Mouse (Mus musculus) adrenal gland, postnatal 10 days (tissue): ENCODE measurements around the gene Psat1. TPM values are rescaled to one million over a fixed set of nuclear protein-coding genes. Genes with fewer than 3 reads are reported as not detected.
A peak's percentile ranks its signal among the peaks of the same experiment; 100 is the strongest.

Source experiments
- DNase-seq: peaks from one replicate; pipeline ENCODE4 v3.0.0; 2021; ENCODE audit warnings: mixed read lengths
- long read RNA-seq, 2 experiments: library from polyadenylated mRNA; stranded (forward); transcript quantifications; one replicate each; pipeline ENCODE4 v2.0.0; 2021
- total RNA-seq, 2 experiments: library from RNA; stranded (reverse); gene quantifications; 2 replicates each; pipeline ENCODE4 v1.2.3; 2021

Psat1 gene
- 100 to 1,000 TPM in 1 of 2 experiments, 10 to 100 TPM in 1; 60.7 to 140 TPM for total RNA-seq
- long read RNA-seq, experiment 1, transcript Psat1-201 (9 exons, 2,617 nt): major isoform, 252 of 277 reads
- long read RNA-seq, experiment 1, partial matches to known transcripts: 16 of 277 reads
- long read RNA-seq, experiment 1, other reads (novel, unspliced or antisense): 6 of 277 reads
- long read RNA-seq, experiment 2, transcript Psat1-201 (9 exons, 2,617 nt): major isoform, 46 of 50 reads
- long read RNA-seq, experiment 2, partial matches to known transcripts: 3 of 50 reads
- long read RNA-seq, experiment 2, other reads (novel, unspliced or antisense): 1 of 50 reads

- DNase-seq: no peak
These were observed at the start of gene Psat1 for GRCm38 (mm10) chr19:15947237-15947636. Gene Psat1, minus strand, starts transcription at chr19:15947337.

- DNase-seq: no peak
These were observed 43.0 kb upstream of the Psat1 start for GRCm38 (mm10) chr19:15990102-15990501.

- no peak for DNase-seq
These were observed 38.1 kb upstream of the Psat1 start for GRCm38 (mm10) chr19:15985172-15985713.

- DNase-seq: peak; percentile 95
These were observed 37.5 kb upstream of the Psat1 start, which contains the start of gene Cep78 for GRCm38 (mm10) chr19:15984449-15985171. Gene Cep78, minus strand, starts transcription at chr19:15984989.

- no peak for DNase-seq
These were observed 36.7 kb upstream of the Psat1 start for GRCm38 (mm10) chr19:15983739-15984344.

- DNase-seq: no peak
These were observed 36.0 kb upstream of the Psat1 start for GRCm38 (mm10) chr19:15982926-15983738.

- DNase-seq: peak; percentile 69
These were observed 34.7 kb upstream of the Psat1 start for GRCm38 (mm10) chr19:15981861-15982260.

GRCm38 (mm10) chr19:15973365-15973764, 26.2 kb upstream of the Psat1 start:
- no peak for DNase-seq

GRCm38 (mm10) chr19:15965082-15965481, 17.9 kb upstream of the Psat1 start:
- peak; percentile 58 for DNase-seq

GRCm38 (mm10) chr19:15964533-15964932, 17.4 kb upstream of the Psat1 start:
- no peak for DNase-seq

GRCm38 (mm10) chr19:15963011-15963695, 16.0 kb upstream of the Psat1 start:
- DNase-seq: peak; percentile 63

GRCm38 (mm10) chr19:15962313-15962712, 15.2 kb upstream of the Psat1 start:
- DNase-seq: peak; percentile 18

GRCm38 (mm10) chr19:15950225-15950624, 3.1 kb upstream of the Psat1 start:
- no peak for DNase-seq

- no peak for DNase-seq
These were observed 1.7 kb upstream of the Psat1 start for GRCm38 (mm10) chr19:15948867-15949266.

GRCm38 (mm10) chr19:15948426-15948825, 1.3 kb upstream of the Psat1 start:
- no peak for DNase-seq

GRCm38 (mm10) chr19:15946663-15947062, 474 bp downstream of the Psat1 start:
- DNase-seq: peak; percentile 45

- no peak for DNase-seq
These were observed 4.1 kb downstream of the Psat1 start for GRCm38 (mm10) chr19:15943117-15943423.

- no peak for DNase-seq
These were observed 4.6 kb downstream of the Psat1 start for GRCm38 (mm10) chr19:15942421-15943116.

- peak; percentile 45 for DNase-seq
These were observed 5.7 kb downstream of the Psat1 start for GRCm38 (mm10) chr19:15941399-15941798.

- DNase-seq: peak; percentile 90
These were observed 21.5 kb downstream of the Psat1 start for GRCm38 (mm10) chr19:15925719-15926045.
